Mouse (Mus musculus) adrenal gland, adult (tissue): Measurements from ENCODE around the gene Ccdc149.
A peak's percentile ranks its signal among the peaks of the same experiment; 100 is the strongest.

ENCODE experiments used
- DNase-seq, 2 experiments: peaks; one replicate each; pipeline ENCODE4 v3.0.0; 2022 to 2023; ENCODE audit warnings: low spot score in 1 of 2; ENCODE audit not compliant: inconsistent age in 2 of 2

The Ccdc149 gene

GRCm38 (mm10) chr5:52382837-52383236, 88.5 kb downstream of the Ccdc149 start:
- DNase-seq: no peak

DNA sequence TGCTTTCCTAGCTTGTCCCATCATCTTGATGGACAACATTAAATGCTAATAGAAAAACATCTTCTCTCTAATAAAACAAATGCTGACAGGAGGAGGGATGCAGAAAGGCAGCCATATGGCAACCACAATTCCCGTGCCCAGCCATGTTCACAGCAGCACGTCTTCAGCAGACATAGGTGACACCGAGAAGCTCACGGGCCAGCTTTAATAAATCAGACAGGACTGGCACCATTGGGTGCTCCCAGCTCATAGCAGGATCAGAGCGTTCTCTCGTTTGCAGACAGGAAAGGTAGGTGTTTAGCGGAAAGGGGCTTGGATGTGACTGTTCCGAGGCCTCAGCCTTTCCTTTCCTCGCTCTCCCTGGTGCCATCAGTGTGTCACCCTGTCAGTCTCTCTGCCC, 95.5 kb downstream of the Ccdc149 start:
- DNase-seq: no peak

GRCm38 (mm10) chr5:52370901-52371300, 100.4 kb downstream of the Ccdc149 start:
- no peak for DNase-seq

GRCm38 (mm10) chr5:52367866-52368840, 103.2 kb downstream of the Ccdc149 start:
- DNase-seq: no peak

DNA sequence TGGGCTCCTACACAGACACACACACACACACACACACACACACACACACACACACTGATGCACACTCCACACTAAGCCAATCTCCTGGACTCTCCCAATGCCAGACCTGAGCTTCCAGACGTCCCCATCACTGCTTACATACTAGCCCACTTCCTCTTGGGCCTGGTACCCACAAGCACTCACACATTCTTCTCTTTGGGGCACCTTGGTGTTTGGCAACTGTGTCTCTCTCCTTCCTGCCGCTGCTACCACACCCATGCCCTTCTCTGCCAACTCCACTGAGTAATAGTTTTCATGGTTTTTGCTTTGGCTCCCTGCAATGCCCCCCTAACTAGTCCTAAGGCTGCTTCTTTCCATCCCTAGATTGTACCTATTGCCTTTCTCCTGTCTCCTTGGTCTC, 104.7 kb downstream of the Ccdc149 start:
- DNase-seq: no peak

GRCm38 (mm10) chr5:52365930-52366329, 105.4 kb downstream of the Ccdc149 start:
- DNase-seq: peak; percentile 26 to 83

- peak in 1 of 2 experiments; percentile 42 for DNase-seq
Measured at GRCm38 (mm10) chr5:52364521-52364920, 106.8 kb downstream of the Ccdc149 start.

DNA sequence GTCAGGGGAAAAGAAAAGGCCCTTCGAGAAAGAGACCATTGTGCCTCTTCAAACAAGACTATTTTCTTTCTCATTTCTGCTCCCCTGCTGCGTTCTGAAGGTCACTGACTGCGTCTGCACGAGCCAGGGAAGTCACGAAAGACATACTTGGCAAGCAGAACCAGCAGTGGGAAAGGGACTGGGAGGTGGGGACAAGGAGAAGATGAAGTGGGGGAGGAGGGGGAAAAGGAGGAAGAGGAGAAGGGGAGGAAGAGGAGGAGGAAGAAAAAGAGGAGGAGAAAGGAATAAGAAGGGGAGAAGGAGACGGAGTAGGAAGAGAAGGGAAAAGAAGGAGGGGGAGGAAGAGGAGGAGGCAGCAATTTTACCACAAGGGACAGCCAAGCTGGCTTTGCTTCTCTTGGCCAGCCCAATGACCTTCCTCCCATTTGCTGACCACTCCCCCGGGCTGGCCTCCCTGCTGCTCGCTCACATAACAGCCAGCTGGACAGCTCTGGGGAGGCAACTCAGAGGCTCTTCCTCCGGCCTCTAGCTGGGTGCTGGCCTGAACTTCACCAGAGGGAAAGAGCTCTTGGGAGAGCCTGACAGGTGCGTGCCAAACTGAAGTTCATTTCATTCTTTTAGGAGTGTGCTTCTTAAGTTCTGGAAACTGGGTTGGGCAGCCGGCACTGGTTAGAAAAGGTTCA, 107.7 kb downstream of the Ccdc149 start, which contains the start of gene Sod3:
Gene Sod3 (plus strand): TSS at position 324 of the 683 bp plus-strand sequence.
- DNase-seq: peak; percentile 89 to 94

GRCm38 (mm10) chr5:52362776-52363467, 108.4 kb downstream of the Ccdc149 start:
- peak in 1 of 2 experiments; percentile 67 for DNase-seq

DNA sequence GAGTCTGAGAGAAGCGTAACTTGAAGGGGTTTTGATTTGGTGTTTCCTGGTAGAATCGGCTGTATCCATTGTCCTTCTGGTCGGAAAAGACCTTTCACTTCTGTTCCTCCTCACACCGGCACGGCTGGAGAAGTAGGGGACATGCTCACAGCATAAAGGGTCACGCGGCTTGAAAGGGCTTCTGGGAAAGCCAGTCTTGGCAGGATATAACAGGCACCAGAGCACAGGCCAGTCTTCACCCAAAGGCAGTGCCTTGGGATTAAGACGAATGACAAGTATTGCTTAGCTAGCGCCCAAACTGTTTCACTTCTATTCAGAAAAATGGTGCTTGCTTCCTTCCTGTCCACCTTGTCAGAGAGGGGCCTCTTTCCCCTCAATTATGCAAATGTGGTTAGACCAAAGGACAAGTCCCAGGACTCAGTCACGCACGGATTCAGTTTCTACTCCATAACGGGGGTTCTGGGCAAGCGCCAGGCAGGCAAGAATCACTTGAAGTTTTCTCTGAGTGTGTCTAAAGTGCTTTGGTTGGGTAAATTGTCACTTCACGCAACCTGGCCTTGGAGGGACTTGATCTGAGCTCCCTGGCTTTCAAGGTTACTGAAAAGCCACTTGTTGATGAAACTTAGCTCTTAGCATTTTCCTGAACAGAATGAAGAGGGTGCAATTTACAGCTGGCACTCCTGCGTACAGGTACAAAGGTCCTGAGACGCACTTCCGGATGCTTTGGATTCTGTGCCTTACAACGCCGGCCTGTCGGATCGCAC, 110.9 kb downstream of the Ccdc149 start:
- no peak for DNase-seq

DNA sequence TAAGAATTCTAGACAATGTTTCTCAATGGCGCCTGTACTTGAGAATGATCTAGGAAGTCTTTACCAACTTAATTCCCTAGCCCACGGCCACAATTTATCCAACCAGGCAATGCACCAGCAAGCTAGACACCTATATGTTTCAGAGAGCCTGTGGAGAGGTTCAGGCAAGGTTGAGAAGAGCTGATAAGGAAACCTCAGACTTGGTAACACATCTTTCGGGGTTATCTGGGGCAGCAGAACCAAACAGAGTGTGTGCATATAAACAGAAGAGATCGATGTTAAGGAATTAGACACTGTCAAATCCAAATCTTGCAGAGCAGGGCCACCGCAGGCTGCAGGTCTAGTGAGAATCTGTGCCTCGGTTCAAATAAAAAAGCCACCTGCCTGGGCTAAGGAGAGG, 113.2 kb downstream of the Ccdc149 start:
- DNase-seq: no peak

- no peak for DNase-seq
Measured at GRCm38 (mm10) chr5:52357175-52357754, 114.1 kb downstream of the Ccdc149 start.

DNA sequence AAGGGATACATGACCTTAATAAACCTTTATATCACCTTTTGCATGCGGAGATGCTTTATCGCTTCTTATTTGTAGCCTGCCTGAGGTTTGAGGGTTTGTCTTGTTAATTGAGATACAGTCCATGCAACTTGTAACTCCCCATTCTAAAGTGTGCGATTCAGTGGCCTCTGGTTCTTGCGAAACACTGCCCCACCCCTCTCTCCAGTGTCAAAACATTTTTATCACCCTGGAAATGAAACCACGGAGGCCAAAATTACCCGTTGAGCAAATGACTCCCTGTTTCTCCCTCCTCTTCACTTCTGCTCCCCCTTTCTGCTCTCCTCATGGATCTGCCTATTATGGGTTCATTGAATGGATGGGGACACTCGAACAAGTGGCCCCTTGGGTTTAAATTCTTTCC, 115.7 kb downstream of the Ccdc149 start:
- peak in 1 of 2 experiments; percentile 52 for DNase-seq

GRCm38 (mm10) chr5:52354441-52354840, 116.9 kb downstream of the Ccdc149 start:
- no peak for DNase-seq

- DNase-seq: no peak
Measured at GRCm38 (mm10) chr5:52352730-52353129, 118.6 kb downstream of the Ccdc149 start.

DNA sequence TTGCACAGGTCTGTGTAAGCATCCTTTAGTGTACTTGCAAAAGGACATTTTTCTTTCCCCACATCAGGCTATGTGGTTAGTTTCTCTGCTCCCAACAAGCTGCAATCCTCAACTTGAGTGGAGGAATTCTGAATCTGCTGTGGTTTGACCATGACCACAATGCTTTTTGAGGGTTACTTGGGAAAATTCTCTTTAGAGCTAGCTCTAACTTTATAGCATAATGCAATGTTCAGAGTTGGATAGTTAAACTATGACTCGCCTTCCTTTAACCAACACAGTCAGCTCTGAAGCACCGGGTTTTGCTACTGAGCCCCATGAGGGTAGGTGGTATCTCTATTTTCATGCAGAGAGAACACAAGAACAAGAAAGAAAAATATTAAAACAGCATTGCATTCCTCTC, 119.8 kb downstream of the Ccdc149 start:
- DNase-seq: no peak

DNA sequence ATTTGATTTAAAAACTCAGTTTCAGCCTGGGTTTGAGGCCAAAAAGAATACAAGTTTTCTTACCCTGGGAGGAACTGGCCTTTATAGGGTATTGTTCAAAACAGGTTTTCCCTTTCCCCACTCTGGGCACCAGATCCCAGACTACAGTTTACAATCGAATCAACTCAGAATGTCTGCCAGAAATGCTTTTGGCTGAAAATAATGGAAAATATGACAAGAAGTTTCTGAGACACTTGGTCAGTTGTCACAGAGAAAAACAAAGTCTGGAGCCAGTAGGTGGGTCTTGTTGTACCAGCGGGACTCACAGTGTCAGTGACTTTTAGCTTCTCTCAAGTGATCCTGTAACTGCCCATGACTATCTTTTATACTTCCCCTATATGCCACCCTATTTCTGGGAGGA, 120.9 kb downstream of the Ccdc149 start:
- DNase-seq: no peak

DNA sequence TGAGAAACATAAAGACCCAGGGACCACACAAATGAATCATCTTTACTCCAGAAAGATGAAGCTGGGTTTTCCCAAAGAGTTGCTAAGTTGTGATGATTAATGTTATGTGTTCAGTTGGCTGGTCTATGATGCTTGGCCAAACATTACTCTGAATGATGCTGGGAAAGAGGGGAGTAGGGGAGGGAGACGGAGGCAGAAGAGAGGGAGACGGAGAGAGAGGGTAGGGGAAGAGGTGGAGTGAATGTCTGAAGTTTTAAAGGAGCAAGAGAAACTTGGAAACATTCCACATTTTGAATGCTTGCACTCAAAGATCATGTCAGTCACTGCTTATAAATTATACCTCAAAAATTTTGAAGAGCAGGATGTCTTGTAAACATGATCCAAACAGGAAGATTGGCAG, 124.4 kb downstream of the Ccdc149 start:
- DNase-seq: no peak

GRCm38 (mm10) chr5:52339134-52339533, 132.2 kb downstream of the Ccdc149 start:
- DNase-seq: no peak

DNA sequence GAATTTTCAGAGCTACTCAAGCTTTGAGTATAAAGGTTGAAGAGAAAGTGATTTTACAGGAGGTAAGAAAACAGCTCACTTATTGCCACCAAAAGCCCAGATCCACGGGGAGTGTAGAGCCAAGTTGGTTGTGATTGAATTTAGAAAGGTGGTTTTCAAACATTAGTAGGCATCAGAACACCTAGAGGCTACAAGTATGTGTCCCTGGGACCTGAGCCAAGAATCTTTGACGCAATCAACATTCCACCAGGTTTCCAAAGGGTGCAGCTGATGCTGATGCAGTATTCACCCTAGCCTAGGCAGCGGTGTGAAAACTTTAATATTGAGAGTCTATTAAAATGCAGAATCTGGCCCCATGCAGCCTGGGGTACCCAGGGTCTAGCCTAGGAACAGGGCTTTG, 135.7 kb downstream of the Ccdc149 start:
- peak in 1 of 2 experiments; percentile 57 for DNase-seq
